Mouse (Mus musculus): ENCODE results near the gene Commd6.

Commd6 gene

DNA sequence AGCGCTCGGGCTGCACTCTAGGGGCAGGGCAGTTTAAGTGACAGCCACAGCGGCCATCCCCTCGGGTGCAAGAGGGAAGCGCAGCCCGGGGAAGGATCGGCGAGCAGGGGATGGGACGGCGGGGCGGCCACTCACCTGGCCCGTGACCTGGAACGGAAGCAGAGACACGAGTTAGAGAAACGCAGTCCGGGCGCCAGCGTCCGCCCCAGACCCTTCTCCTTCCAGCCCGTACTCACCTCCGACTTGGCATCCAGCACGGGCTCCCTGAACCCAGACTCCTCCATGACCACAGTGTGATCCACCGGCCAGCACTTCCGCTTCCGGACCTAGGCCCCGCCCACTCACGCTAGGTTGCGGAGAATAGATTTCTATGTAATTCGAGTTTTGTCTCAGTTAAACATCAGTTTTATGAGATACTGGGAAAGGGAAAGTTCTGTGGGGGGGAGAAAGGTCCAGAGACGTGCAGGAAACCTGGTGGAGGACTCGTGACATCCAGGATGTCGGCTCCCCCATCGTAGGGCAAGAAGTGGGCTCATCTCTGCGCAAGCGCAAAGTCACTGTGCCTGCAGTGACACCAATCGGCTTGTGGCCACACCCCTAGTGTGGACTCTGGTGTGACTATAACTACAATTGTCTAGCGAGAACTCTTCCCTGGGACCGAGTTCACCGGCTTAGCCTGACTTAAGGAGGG, at the start of gene Commd6:
Commd6 (minus strand) TSS at position 534 of the 691 bp plus-strand sequence.
- peak; percentile 95 for DNase-seq

- no peak for DNase-seq
These were observed 47.9 kb upstream of the Commd6 start for GRCm38 (mm10) chr14:101688406-101688805.

GRCm38 (mm10) chr14:101687696-101688095, 47.2 kb upstream of the Commd6 start:
- no peak for DNase-seq

DNA sequence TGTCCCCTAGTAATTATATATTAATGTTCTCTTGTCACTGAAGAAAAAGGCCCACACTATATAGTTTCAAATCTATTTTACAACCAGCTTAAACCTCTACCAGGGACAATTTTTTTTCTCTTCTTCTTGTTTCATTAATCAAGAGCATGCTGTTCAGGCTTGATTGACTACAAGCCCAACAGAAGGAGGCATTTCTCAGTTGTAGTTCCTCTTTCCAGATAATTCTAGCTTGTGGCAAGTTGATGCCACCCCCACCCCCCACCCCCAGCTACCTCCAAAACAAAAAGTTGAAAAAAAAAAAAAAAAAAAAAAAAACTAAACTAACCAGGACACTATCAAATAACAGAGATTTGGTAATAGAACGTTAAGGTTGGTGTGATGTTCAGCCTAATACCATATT, 31.7 kb upstream of the Commd6 start:
- DNase-seq: no peak

DNA sequence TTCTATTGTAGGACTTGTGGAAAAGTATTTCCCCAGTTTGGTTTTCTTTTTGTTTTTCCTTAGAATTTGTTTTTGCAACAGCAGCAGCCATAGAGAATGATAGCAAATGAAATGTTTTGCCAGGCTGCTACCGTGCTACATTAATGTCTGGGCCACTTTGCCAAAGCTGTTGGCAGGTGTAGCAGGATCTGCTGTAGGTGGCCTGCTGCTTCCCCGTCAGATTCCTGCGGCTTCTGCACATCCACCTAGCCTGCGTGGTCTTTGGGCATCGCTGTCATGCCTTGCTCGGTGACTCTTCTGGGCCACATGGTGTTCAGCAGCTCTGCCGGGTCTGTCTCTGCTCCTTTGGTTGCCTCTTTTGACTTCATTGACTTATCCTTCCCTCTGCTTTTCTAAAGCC, 28.1 kb upstream of the Commd6 start:
- no peak for DNase-seq

- DNase-seq: no peak
These were observed 26.1 kb upstream of the Commd6 start for GRCm38 (mm10) chr14:101666536-101666935.

- no peak for DNase-seq
These were observed 25.6 kb upstream of the Commd6 start for GRCm38 (mm10) chr14:101666056-101666455.

DNA sequence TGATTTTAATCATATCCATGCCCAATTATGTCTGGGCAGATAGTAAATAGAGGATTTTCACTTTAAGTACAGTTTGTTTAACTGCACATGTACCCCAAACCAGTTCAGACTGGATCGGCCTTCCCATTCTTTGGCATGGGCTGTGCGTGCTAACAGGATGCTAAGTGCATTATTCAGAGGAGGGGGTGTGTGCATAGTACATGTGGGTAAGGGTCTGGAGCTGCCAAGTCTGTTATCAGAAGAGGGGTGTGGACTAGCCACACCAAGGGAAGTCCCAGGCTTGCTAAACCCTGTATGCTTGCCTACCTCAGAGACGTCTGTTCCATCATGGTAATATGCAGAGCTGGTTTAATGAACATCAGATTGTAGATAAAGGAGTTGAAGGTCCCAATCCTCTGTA, 23.8 kb upstream of the Commd6 start:
- DNase-seq: no peak

DNA sequence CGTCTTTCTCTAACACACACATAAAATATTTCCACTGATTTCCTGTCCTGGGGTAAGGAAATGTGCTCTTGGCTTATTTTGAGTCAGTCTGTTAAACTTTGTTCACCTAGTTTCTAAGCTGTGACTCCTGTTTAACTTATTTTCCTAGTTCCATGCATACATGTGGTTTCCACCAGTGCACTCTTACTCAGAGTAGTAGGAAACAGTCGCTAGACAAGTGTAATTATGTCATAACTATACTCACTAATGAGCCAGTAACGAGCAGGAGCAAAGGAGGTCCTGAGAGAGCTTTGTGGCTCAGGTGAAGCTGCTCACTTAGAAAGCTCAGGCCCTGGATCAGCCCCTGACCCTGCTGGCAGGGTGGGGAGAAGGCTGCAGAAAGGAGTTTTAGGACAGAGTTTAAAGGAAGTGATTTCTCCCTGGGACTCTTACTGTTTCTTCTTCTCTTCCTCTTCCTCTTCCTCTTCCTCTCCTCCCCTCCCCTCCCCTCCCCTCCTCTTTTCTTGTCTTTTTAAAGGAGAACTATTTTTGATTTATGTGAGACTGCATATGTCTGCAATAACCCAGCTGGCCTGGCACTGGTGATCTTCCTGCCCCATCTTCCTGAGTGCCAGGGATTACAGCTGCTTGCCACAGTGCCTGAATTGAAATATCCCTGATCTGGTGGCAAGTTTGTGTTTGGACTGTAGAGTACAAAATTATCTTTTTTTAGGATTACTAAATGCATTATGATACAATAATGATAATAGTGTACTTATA, 21.3 kb upstream of the Commd6 start:
- no peak for DNase-seq

DNA sequence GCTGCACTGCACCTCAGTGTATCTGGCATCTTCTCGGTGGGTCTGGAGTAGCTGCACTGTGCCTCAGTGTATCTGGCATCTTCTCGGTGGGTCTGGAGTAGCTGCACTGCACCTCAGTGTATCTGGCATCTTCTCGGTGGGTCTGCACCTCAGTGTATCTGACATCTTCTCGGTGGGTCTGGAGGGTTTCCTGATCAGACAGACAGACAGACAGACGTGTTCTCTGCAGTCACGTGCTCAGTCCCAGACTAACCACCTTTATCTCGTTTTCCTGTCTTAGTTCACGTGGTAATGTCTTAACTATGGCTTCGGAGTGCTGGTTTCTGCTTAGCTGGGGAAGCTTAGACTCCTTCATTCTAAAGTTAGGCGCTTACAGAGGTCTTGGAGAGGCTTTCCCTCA, 15.8 kb upstream of the Commd6 start:
- DNase-seq: no peak

GRCm38 (mm10) chr14:101654526-101654909, 14.0 kb upstream of the Commd6 start:
- DNase-seq: peak; percentile 15

GRCm38 (mm10) chr14:101653581-101654525, 13.4 kb upstream of the Commd6 start, which contains the start of gene Uchl3:
Gene Uchl3, plus strand, starts transcription at chr14:101653967.
- DNase-seq: peak; percentile 95

GRCm38 (mm10) chr14:101652571-101652970, 12.1 kb upstream of the Commd6 start:
- no peak for DNase-seq

DNA sequence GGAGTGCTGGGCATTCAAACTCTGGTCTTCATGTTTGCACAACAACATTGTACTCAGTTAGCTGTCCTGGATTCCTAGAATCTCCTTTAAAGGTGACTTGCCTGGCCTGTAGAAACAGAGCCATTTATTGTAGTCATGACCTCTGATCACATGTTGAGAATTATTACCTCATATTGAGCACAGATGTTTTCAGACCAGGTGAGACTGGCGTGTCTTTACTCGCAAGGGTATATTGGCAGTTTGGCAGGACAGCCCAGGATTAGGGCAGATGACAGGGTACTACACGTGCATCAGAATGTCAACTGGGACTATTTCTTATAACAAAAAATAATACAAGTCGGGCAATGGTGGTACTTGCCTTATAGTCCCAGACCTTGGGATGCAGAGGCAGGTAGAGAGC, 10.1 kb upstream of the Commd6 start:
- DNase-seq: no peak

DNA sequence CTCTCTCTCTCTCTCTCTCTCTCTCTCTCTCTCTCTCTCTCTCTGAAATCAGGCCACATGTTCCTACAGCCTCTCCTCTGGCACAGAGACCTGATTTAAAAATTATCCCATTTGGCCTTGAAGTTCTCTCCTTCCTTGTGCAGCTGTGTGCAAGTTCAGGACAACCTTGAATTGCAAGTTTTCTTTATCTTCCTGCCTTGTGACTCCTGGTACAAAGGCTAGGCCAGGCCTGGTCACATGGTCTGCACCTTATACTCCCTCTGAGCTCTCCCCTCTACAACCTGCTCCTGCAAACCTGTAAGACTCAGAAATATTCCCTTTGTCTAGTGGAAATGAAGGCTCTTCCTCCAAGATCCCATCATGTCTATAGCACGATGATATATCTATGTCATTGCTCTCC, 4.5 kb upstream of the Commd6 start:
- no peak for DNase-seq

- no peak for DNase-seq
These were observed 3.1 kb downstream of the Commd6 start for GRCm38 (mm10) chr14:101637381-101637780.

DNA sequence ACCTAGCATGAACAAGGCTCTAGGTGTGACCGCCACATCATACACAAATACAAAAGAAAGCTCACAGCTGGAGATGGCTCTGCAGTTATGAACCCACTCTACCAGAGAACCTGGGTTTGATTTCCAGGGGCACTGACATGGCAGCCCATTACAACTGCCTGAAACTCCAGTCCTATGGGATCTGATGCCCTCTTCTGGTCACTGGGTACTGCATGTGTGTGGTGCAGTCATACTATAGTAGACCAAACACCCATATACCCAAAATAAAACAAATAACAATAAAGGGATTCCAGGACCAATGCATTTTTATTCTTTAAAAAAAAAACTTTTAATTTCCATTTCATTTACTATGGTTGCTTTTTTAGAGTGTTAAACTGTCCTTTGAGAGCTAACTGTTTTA, 4.7 kb downstream of the Commd6 start:
- DNase-seq: no peak

- no peak for DNase-seq
These were observed 9.9 kb downstream of the Commd6 start for GRCm38 (mm10) chr14:101630548-101630947.

DNA sequence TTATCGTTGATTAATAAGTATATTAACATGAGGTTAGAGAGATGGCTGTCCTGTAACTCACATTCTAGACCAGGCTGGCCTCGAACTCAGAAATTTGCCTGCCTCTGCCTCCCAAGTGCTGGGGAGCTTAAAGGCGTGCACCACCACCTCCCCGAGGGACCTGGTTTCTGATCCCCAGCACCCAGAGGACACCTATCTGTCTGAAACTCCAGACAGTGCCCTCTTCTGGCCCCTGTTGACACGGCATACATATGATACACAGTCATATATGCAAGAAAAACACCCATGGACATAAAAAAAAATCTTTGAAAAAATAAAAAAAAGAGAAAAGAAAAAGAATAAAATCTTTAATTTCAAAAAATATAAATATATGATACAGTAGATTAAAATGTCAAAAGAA, 22.8 kb downstream of the Commd6 start:
- no peak for DNase-seq

GRCm38 (mm10) chr14:101616178-101616577, 24.3 kb downstream of the Commd6 start:
- no peak for DNase-seq

GRCm38 (mm10) chr14:101613206-101613605, 27.3 kb downstream of the Commd6 start:
- peak; percentile 16 for DNase-seq

DNA sequence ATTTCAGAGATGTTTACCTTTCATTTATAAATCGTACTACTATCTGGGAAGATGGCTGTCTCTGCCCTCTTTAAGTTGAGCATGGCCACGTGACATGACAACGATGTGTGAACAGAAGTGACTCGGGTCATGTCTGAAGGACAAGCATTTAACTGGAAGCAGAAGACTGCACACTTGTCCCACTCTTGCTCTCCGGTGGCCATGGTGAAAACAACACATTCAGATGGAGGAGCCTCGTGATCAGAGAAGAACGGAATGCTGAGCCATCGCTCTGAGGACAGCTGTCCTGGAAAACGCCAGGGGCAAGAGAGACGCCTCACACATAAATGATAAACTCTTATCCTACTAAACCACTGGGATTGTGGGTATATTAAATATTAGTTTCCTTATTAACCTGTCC, 29.8 kb downstream of the Commd6 start:
- no peak for DNase-seq
